ENCODE assay signal across 8 mouse cellular contexts in genomic region chr1:177440981-177441491, GRCm38 (mm10). TPM values are rescaled to one million over a fixed set of nuclear protein-coding genes. Genes with fewer than 3 reads are reported as not detected.
DNase-seq lines count a peak whose midpoint lies in the region; ATAC-seq and TF ChIP-seq lines count a peak whose summit lies in the region.

No protein-coding gene starts in this region.

- H3K27me3 ChIP-seq in lung, postnatal 0 days (replicated peaks; ENCODE audit: insufficient read depth, low read length), result no peaks in the 10 kb centered on the region
- H3K27me3 ChIP-seq in hindbrain, embryonic 14.5 days (ENCODE audit: control insufficient read depth, insufficient read depth, low read length), result no peaks in the 10 kb centered on the region
- H3K27me3 ChIP-seq in midbrain, embryonic 15.5 days (replicated peaks), result no peaks in the 10 kb centered on the region

- TF ChIP-seq CTCF in lung, postnatal 0 days (IDR thresholded peaks at IDR 0.05), result no peak

- peak; percentile 51 for DNase-seq in lung, postnatal 0 days (ENCODE audit: low spot score)
- DNase-seq in lung, postnatal 36 days, result no peak
- DNase-seq in c-Kit-positive CD71-positive TER-119-positive erythroid progenitor cells, embryonic 14.5 days (ENCODE audit: low spot score), result peak; percentile 50
- peak; percentile 39 for DNase-seq in hindbrain, embryonic 14.5 days (ENCODE audit: low spot score)
- no peak for DNase-seq in right cerebral cortex, adult 2 months (ENCODE audit: low spot score in 2 of 2)
- DNase-seq in testis, postnatal 14 days (ENCODE audit: low spot score), result no peak

- no peaks in the 10 kb centered on the region for H3K9me3 ChIP-seq in lung, postnatal 0 days (ENCODE audit: low read length)
- H3K9me3 ChIP-seq in hindbrain, embryonic 14.5 days (ENCODE audit: control insufficient read depth, low read length), result no peaks in the 10 kb centered on the region
- no peaks in the 10 kb centered on the region for H3K9me3 ChIP-seq in midbrain, embryonic 15.5 days

- 2% methylated on average over 6 of the region's 6 CpGs for WGBS in lung, postnatal 0 days
- 0% methylated on average over 6 of the region's 6 CpGs for WGBS in hindbrain, embryonic 14.5 days
- under 1% methylated on average over 6 of the region's 6 CpGs for WGBS in midbrain, embryonic 15.5 days

- no peak; the same call in 1 of the 2 replicates for TF ChIP-seq EP300 in lung, postnatal 0 days (IDR thresholded peaks at IDR 0.05)

- H3K4me1 ChIP-seq in lung, postnatal 0 days (ENCODE audit: insufficient read depth, low read depth, low read length), result peaks cover 14% of the 10 kb centered on the region
- H3K4me1 ChIP-seq in hindbrain, embryonic 14.5 days (replicated peaks; ENCODE audit: control insufficient read depth, insufficient read depth, low read length), result peaks cover 19% of the 10 kb centered on the region
- H3K4me1 ChIP-seq in midbrain, embryonic 15.5 days, result peaks cover 31% of the 10 kb centered on the region

- no peaks in the 10 kb centered on the region for H3K36me3 ChIP-seq in lung, postnatal 0 days (ENCODE audit: insufficient read depth, low read length)
- H3K36me3 ChIP-seq in hindbrain, embryonic 14.5 days (replicated peaks; ENCODE audit: control insufficient read depth, insufficient read depth), result no peaks in the 10 kb centered on the region
- H3K36me3 ChIP-seq in midbrain, embryonic 15.5 days (replicated peaks), result no peaks in the 10 kb centered on the region

- no peak for ATAC-seq in lung, postnatal 0 days
- no peak for ATAC-seq in hindbrain, embryonic 14.5 days (ENCODE audit: low FRiP score)
- ATAC-seq in midbrain, embryonic 15.5 days (replicated peaks), result no peak
- ATAC-seq in frontal cortex, adult (ENCODE audit: low TSS enrichment), result no peak

- H3K27ac ChIP-seq in lung, postnatal 0 days (ENCODE audit: low read length), result peak overlapping the region; percentile 93
- peak overlapping the region; percentile 88 for H3K27ac ChIP-seq in hindbrain, embryonic 14.5 days
- H3K27ac ChIP-seq in midbrain, embryonic 15.5 days, result peak overlapping the region; percentile 88

- H3K4me3 ChIP-seq in lung, postnatal 0 days (ENCODE audit: low read depth, low read length), result peak overlapping the region; percentile 79
- H3K4me3 ChIP-seq in hindbrain, embryonic 14.5 days (replicated peaks; ENCODE audit: low read length), result peak overlapping the region; percentile 66
- peak overlapping the region; percentile 76 for H3K4me3 ChIP-seq in midbrain, embryonic 15.5 days

- H3K4me2 ChIP-seq in lung, postnatal 0 days (replicated peaks; ENCODE audit: low read depth, low read length), result peak overlapping the region; percentile 86
- H3K4me2 ChIP-seq in hindbrain, embryonic 14.5 days (replicated peaks), result peak overlapping the region; percentile 58
- peak overlapping the region; percentile 67 for H3K4me2 ChIP-seq in midbrain, embryonic 15.5 days

- H3K9ac ChIP-seq in lung, postnatal 0 days (replicated peaks; ENCODE audit: low read depth), result peak overlapping the region; percentile 75
- peak overlapping the region; percentile 59 for H3K9ac ChIP-seq in hindbrain, embryonic 14.5 days
- peak overlapping the region; percentile 58 for H3K9ac ChIP-seq in midbrain, embryonic 15.5 days

RNA-seq across cellular contexts. Expression of gene Zbtb18, which starts 1.1 kb away (rescaled TPM):
- 2.0 and 3.0 TPM in 2 replicates for polyA plus RNA-seq in lung, postnatal 0 days (2015; fragmentation: Nextera tagmentation; extraction: Ambion mirVana)
- polyA plus RNA-seq in hindbrain, embryonic 14.5 days (2014; fragmentation: Nextera tagmentation; extraction: Ambion mirVana), result 8.2 and 9.0 TPM in 2 replicates
- polyA plus RNA-seq in midbrain, embryonic 15.5 days (2015; fragmentation: Nextera tagmentation; extraction: Ambion mirVana), result 7.0 and 9.7 TPM in 2 replicates

Comparison
In these comparisons a context has a peak if more than half of its experiments do, and no peak if none do; other contexts are left out.
1. DNase-seq: peak in lung, postnatal 0 days (single experiment), c-Kit-positive CD71-positive TER-119-positive erythroid progenitor cells, embryonic 14.5 days (single experiment) and hindbrain, embryonic 14.5 days (single experiment); none in lung, postnatal 36 days (single experiment), right cerebral cortex, adult 2 months (0 of 2) and testis, postnatal 14 days (single experiment).
2. Peak in every context shown above with its lines, with median percentiles within 50 percentile points of each other: H3K27ac ChIP-seq, H3K4me2 ChIP-seq, H3K4me3 ChIP-seq and H3K9ac ChIP-seq.